Mouse (Mus musculus) stomach, postnatal 0 days (tissue): ENCODE measurements around the gene 4930453N24Rik. TPM values are rescaled to one million over a fixed set of nuclear protein-coding genes. Genes with fewer than 3 reads are reported as not detected.

Experiments
- ATAC-seq: fragments of 200-750 bp; cut with Nextera tagmentation; 2 replicates; pipeline ENCODE4 v1.8.0; 2017; ENCODE audit not compliant: low FRiP score, low TSS enrichment
- DNase-seq: peaks from one replicate; pipeline ENCODE4 v3.0.0-alpha.2; 2016; ENCODE audit warnings: low spot score
- H3K27ac ChIP-seq: fragments of 300-500 bp; sonication (generic); replicated peaks from 2 replicates; pipeline ENCODE4 v1.5.1; 2014; ENCODE audit warnings: mild to moderate bottlenecking, control low read depth
- H3K27me3 ChIP-seq: fragments of 300-500 bp; sonication (generic); 2 replicates; pipeline ENCODE4 v1.6.1; 2014; ENCODE audit warnings: low read length; ENCODE audit not compliant: control insufficient read depth, insufficient read depth
- H3K36me3 ChIP-seq: fragments of 300-500 bp; sonication (generic); 2 replicates; pipeline ENCODE4 v1.6.1; 2014; ENCODE audit warnings: low read length, mixed read lengths; ENCODE audit not compliant: control insufficient read depth, insufficient read depth
- H3K4me1 ChIP-seq: fragments of 300-500 bp; sonication (generic); replicated peaks from 2 replicates; pipeline ENCODE4 v1.6.1; 2014; ENCODE audit warnings: antibody characterized with exemption; ENCODE audit not compliant: control insufficient read depth, insufficient read depth
- H3K4me2 ChIP-seq: fragments of 300-500 bp; sonication (generic); replicated peaks from 2 replicates; pipeline ENCODE4 v1.6.1; 2014; ENCODE audit warnings: low read depth, mild to moderate bottlenecking, control low read depth, moderate library complexity
- H3K4me3 ChIP-seq: fragments of 300-500 bp; sonication (generic); 2 replicates; pipeline ENCODE4 v1.5.1; 2014; ENCODE audit warnings: low read depth, low read length, control low read depth
- H3K9ac ChIP-seq: fragments of 300-500 bp; sonication (generic); 2 replicates; pipeline ENCODE4 v1.6.1; 2014; ENCODE audit warnings: mild to moderate bottlenecking, low read length, control low read depth, mixed read lengths
- H3K9me3 ChIP-seq: fragments of 300-500 bp; sonication (generic); 2 replicates; pipeline ENCODE4 v1.6.1; 2016; ENCODE audit warnings: low read length; ENCODE audit not compliant: control insufficient read depth
- CTCF ChIP-seq: IDR thresholded peaks from 2 replicates; pipeline ENCODE4 v1.5.1; 2016; ENCODE audit warnings: antibody characterized with exemption, low read depth, mild to moderate bottlenecking, moderate library complexity
- EP300 ChIP-seq: optimal IDR thresholded peaks from 2 replicates; pipeline ENCODE3; 2016; ENCODE audit warnings: antibody characterized with exemption
- WGBS: fragments of 180-500 bp; shearing (Covaris S2); extraction: QIAGEN DNeasy Blood & Tissue Kit; methylation state at CpG from one replicate; pipeline ENCODE4 v1.1.7; 2014; 5-methylcytosine and 5-hydroxymethylcytosine counted together
- polyA plus RNA-seq: library from polyadenylated mRNA; unstranded; fragments of >200 nt; fragmentation: Nextera tagmentation; extraction: Ambion mirVana; gene quantifications from 2 replicates; pipeline ENCODE4 v1.2.1, GENCODE M21; 2015

The 4930453N24Rik gene
- polyA plus RNA-seq, 1 experiment from 2014 or later: 16.6 TPM

GRCm38 (mm10) chr16:64748237-64748636 lies 22.7 kb downstream of the 4930453N24Rik start:
- peak; percentile 98 for TF ChIP-seq CTCF
- no peak for TF ChIP-seq EP300
- no peaks in the 10 kb centered on the region for H3K4me1 ChIP-seq
- 10% methylated on average over 10 of the region's 10 CpGs for WGBS
- H3K4me2 ChIP-seq: no peak overlapping the region
- H3K9ac ChIP-seq: no peak overlapping the region
- H3K36me3 ChIP-seq: no peaks in the 10 kb centered on the region
- H3K27me3 ChIP-seq: no peaks in the 10 kb centered on the region
- ATAC-seq (no peak), DNase-seq (peak; percentile 77)
- no peak overlapping the region for H3K27ac ChIP-seq
- H3K4me3 ChIP-seq: no peak overlapping the region
- H3K9me3 ChIP-seq: no peaks in the 10 kb centered on the region

- no peak overlapping the region for H3K9ac ChIP-seq
- no peak overlapping the region for H3K27ac ChIP-seq
- no peaks in the 10 kb centered on the region for H3K4me1 ChIP-seq
- H3K4me2 ChIP-seq: no peak overlapping the region
- 80% methylated on average over 4 of the region's 4 CpGs for WGBS
- H3K36me3 ChIP-seq: no peaks in the 10 kb centered on the region
- TF ChIP-seq EP300 (no peak), CTCF (no peak)
- no peaks in the 10 kb centered on the region for H3K9me3 ChIP-seq
- no peak for DNase-seq
- no peaks in the 10 kb centered on the region for H3K27me3 ChIP-seq
- no peak for ATAC-seq
- no peak overlapping the region for H3K4me3 ChIP-seq
Measured at GRCm38 (mm10) chr16:64745089-64745488, 25.9 kb downstream of the 4930453N24Rik start.

GRCm38 (mm10) chr16:64737289-64737688 lies 33.7 kb downstream of the 4930453N24Rik start:
- DNase-seq: no peak
- H3K4me2 ChIP-seq: no peak overlapping the region
- no peak for ATAC-seq
- no peaks in the 10 kb centered on the region for H3K27me3 ChIP-seq
- no peak overlapping the region for H3K9ac ChIP-seq
- H3K4me3 ChIP-seq: no peak overlapping the region
- H3K9me3 ChIP-seq: no peaks in the 10 kb centered on the region
- 61% methylated on average over 5 of the region's 5 CpGs for WGBS
- H3K27ac ChIP-seq: no peak overlapping the region
- TF ChIP-seq EP300: no peak
- H3K36me3 ChIP-seq: no peaks in the 10 kb centered on the region
- no peaks in the 10 kb centered on the region for H3K4me1 ChIP-seq

DNA sequence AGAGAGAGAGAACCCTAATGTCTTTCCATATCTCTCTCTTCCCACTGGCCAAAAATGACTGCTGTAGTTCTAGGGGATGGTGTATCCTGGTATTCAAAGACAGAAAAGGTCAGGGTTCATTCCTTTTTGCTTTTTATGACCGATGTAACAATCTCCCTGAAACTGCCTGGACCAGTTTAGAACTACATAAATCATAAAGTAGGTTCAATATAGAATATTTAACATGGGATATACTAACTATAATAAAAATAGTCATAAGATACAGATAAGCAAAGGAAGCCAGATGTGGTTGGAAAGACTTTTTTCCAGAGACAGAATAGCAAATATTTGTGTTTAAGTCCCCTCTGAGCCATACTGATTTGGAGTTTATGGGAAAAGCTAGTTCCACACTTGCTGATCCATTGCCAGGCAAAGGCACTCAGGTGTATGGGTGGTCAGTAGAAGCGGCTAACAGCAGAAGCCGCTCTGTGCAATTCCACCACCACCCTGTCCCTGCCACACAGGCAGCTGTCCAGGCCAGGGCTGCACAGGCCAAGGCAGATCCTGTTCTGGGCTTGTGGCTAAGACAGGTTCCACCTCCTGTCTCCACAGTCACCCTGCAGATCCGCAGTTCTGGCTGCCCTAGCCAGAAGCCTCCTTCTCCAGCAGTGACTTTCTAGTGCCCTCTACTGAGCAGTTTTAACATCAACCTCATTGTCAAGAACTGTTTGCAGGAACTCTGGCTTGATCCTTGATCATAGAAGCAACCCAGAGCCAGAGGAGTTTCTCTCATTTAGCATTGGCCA lies 47.5 kb downstream of the 4930453N24Rik start:
- Histone ChIP-seq H3K27me3 (no peaks in the 10 kb centered on the region), H3K9me3 (no peaks in the 10 kb centered on the region), H3K27ac (no peak overlapping the region), H3K9ac (no peak overlapping the region), H3K36me3 (no peaks in the 10 kb centered on the region), H3K4me2 (no peak overlapping the region), H3K4me1 (no peaks in the 10 kb centered on the region), H3K4me3 (no peak overlapping the region)
- TF ChIP-seq EP300: no peak
- TF ChIP-seq CTCF: peak; percentile 88
- WGBS: 29% methylated on average over 4 of the region's 4 CpGs
- DNase-seq (peak; percentile 30), ATAC-seq (peak; percentile 68)

- Histone ChIP-seq H3K36me3 (no peaks in the 10 kb centered on the region), H3K4me2 (no peak overlapping the region), H3K27ac (no peak overlapping the region), H3K4me3 (no peak overlapping the region), H3K9ac (no peak overlapping the region), H3K4me1 (no peaks in the 10 kb centered on the region), H3K27me3 (no peaks in the 10 kb centered on the region), H3K9me3 (no peaks in the 10 kb centered on the region)
- ATAC-seq (no peak), DNase-seq (no peak)
- no peak for TF ChIP-seq EP300
- no peak for TF ChIP-seq CTCF
- 73% methylated on average over 5 of the region's 5 CpGs for WGBS
Measured at GRCm38 (mm10) chr16:64721542-64721941, 49.4 kb downstream of the 4930453N24Rik start.

GRCm38 (mm10) chr16:64719096-64719495 lies 51.9 kb downstream of the 4930453N24Rik start:
- Histone ChIP-seq H3K4me1 (no peaks in the 10 kb centered on the region), H3K9me3 (no peaks in the 10 kb centered on the region), H3K4me3 (no peak overlapping the region), H3K9ac (no peak overlapping the region), H3K4me2 (no peak overlapping the region), H3K27me3 (no peaks in the 10 kb centered on the region), H3K36me3 (no peaks in the 10 kb centered on the region), H3K27ac (no peak overlapping the region)
- no peak for DNase-seq
- 49% methylated on average over 7 of the region's 7 CpGs for WGBS
- no peak for ATAC-seq
- TF ChIP-seq EP300: no peak
- no peak for TF ChIP-seq CTCF
